Mouse (Mus musculus) embryonic facial prominence, embryonic 14.5 days (tissue): Measurements from ENCODE around the gene Map2k3. TPM values are rescaled to one million over a fixed set of nuclear protein-coding genes. Genes with fewer than 3 reads are reported as not detected.

Source experiments
- ATAC-seq: fragments of 200-750 bp; cut with Nextera tagmentation; 2 replicates; pipeline ENCODE4 v1.8.0; 2017; ENCODE audit warnings: low read depth, moderate number of reproducible peaks, moderate TSS enrichment
- DNase-seq: peaks from one replicate; pipeline ENCODE4 v3.0.0-alpha.2; 2015; ENCODE audit warnings: low spot score
- H3K27ac ChIP-seq: fragments of 300-500 bp; sonication (generic); replicated peaks from 2 replicates; pipeline ENCODE4 v1.5.1; 2014; ENCODE audit warnings: low read depth, mild to moderate bottlenecking, low read length, moderate library complexity
- H3K27me3 ChIP-seq: fragments of 300-500 bp; sonication (generic); replicated peaks from 2 replicates; pipeline ENCODE4 v1.6.1; 2014; ENCODE audit warnings: low read length; ENCODE audit not compliant: control insufficient read depth, insufficient read depth
- H3K36me3 ChIP-seq: fragments of 300-500 bp; sonication (generic); 2 replicates; pipeline ENCODE4 v1.6.1; 2014; ENCODE audit warnings: low read length, mixed read lengths; ENCODE audit not compliant: control insufficient read depth, insufficient read depth
- H3K4me1 ChIP-seq: fragments of 300-500 bp; sonication (generic); 2 replicates; pipeline ENCODE4 v1.6.1; 2014; ENCODE audit warnings: antibody characterized with exemption, low read length; ENCODE audit not compliant: control insufficient read depth, insufficient read depth
- H3K4me2 ChIP-seq: fragments of 300-500 bp; sonication (generic); 2 replicates; pipeline ENCODE4 v1.6.1; 2014; ENCODE audit warnings: low read depth, mild to moderate bottlenecking, low read length, moderate library complexity, mixed read lengths
- H3K4me3 ChIP-seq: fragments of 300-500 bp; sonication (generic); 2 replicates; pipeline ENCODE4 v1.5.1; 2014; ENCODE audit warnings: low read depth, mild to moderate bottlenecking, low read length
- H3K9ac ChIP-seq: fragments of 300-500 bp; sonication (generic); 2 replicates; pipeline ENCODE4 v1.6.1; 2014; ENCODE audit warnings: low read depth, mild to moderate bottlenecking, low read length, moderate library complexity, mixed read lengths
- H3K9me3 ChIP-seq: fragments of 300-500 bp; sonication (generic); 2 replicates; pipeline ENCODE4 v1.6.1; 2016; ENCODE audit warnings: low read length; ENCODE audit not compliant: control insufficient read depth
- WGBS: fragments of 180-500 bp; shearing (Covaris S2); extraction: QIAGEN DNeasy Blood & Tissue Kit; methylation state at CpG from one replicate; pipeline ENCODE4 v1.1.7; 2014; 5-methylcytosine and 5-hydroxymethylcytosine counted together
- polyA plus RNA-seq: library from polyadenylated mRNA; unstranded; fragments of >200 nt; fragmentation: Nextera tagmentation; extraction: Ambion mirVana; gene quantifications from 2 replicates; pipeline ENCODE4 v1.2.1, GENCODE M21; 2014

Map2k3 gene
- polyA plus RNA-seq, 1 experiment from 2014 or later = 76.1 TPM

- no peaks in the 10 kb centered on the region for H3K9me3 ChIP-seq
- peak; percentile 93 for ATAC-seq
- H3K27me3 ChIP-seq = no peaks in the 10 kb centered on the region
- no peak overlapping the region for H3K4me2 ChIP-seq
- no peak overlapping the region for H3K9ac ChIP-seq
- H3K27ac ChIP-seq = peak overlapping the region; percentile 45; the same call in 1 of the 2 replicates
- no peak overlapping the region for H3K4me3 ChIP-seq
- peak; percentile 93 for DNase-seq
- H3K36me3 ChIP-seq = peaks cover 43% of the 10 kb centered on the region
- H3K4me1 ChIP-seq = no peaks in the 10 kb centered on the region
- 33% methylated on average over 8 of the region's 9 CpGs for WGBS
These were observed 9.5 kb downstream of the Map2k3 start for GRCm38 (mm10) chr11:60941370-60941769.

GRCm38 (mm10) chr11:60942263-60943015, 10.6 kb downstream of the Map2k3 start:
- H3K9me3 ChIP-seq = no peaks in the 10 kb centered on the region
- 90% methylated on average over 9 of the region's 9 CpGs for WGBS
- H3K27me3 ChIP-seq = no peaks in the 10 kb centered on the region
- no peak overlapping the region for H3K4me3 ChIP-seq
- no peak overlapping the region for H3K27ac ChIP-seq
- peaks cover 53% of the 10 kb centered on the region for H3K36me3 ChIP-seq
- DNase-seq (no peak), ATAC-seq (no peak)
- no peaks in the 10 kb centered on the region for H3K4me1 ChIP-seq
- H3K4me2 ChIP-seq = no peak overlapping the region
- H3K9ac ChIP-seq = no peak overlapping the region

- H3K9ac ChIP-seq = no peak overlapping the region
- no peak overlapping the region for H3K27ac ChIP-seq
- no peaks in the 10 kb centered on the region for H3K4me1 ChIP-seq
- no peak overlapping the region for H3K4me3 ChIP-seq
- ATAC-seq (no peak), DNase-seq (no peak)
- H3K36me3 ChIP-seq = peaks cover 75% of the 10 kb centered on the region
- H3K9me3 ChIP-seq = no peaks in the 10 kb centered on the region
- WGBS = 21% methylated on average over 4 of the region's 4 CpGs
- H3K27me3 ChIP-seq = no peaks in the 10 kb centered on the region
- no peak overlapping the region for H3K4me2 ChIP-seq
These were observed 13.2 kb downstream of the Map2k3 start for GRCm38 (mm10) chr11:60945003-60945402.

GRCm38 (mm10) chr11:60951896-60952295, 20.1 kb downstream of the Map2k3 start:
- Histone ChIP-seq H3K9ac (no peak overlapping the region), H3K9me3 (no peaks in the 10 kb centered on the region), H3K27me3 (no peaks in the 10 kb centered on the region), H3K36me3 (peaks cover 41% of the 10 kb centered on the region), H3K4me1 (no peaks in the 10 kb centered on the region), H3K4me2 (no peak overlapping the region), H3K27ac (no peak overlapping the region), H3K4me3 (no peak overlapping the region)
- WGBS = 91% methylated on average over 5 of the region's 5 CpGs
- ATAC-seq = no peak
- no peak for DNase-seq

- Histone ChIP-seq H3K4me1 (no peaks in the 10 kb centered on the region), H3K27ac (no peak overlapping the region), H3K36me3 (peaks cover 36% of the 10 kb centered on the region), H3K9me3 (no peaks in the 10 kb centered on the region), H3K4me3 (no peak overlapping the region), H3K9ac (no peak overlapping the region), H3K4me2 (no peak overlapping the region), H3K27me3 (no peaks in the 10 kb centered on the region)
- WGBS = 82% methylated on average over 3 of the region's 3 CpGs
- DNase-seq (no peak), ATAC-seq (no peak)
These were observed 20.5 kb downstream of the Map2k3 start for GRCm38 (mm10) chr11:60952362-60952761.

GRCm38 (mm10) chr11:60952986-60953385, 21.2 kb downstream of the Map2k3 start:
- H3K27ac ChIP-seq = no peak overlapping the region

GRCm38 (mm10) chr11:60953803-60954202, 22.0 kb downstream of the Map2k3 start:
- no peaks in the 10 kb centered on the region for H3K4me1 ChIP-seq
- H3K36me3 ChIP-seq = peaks cover 25% of the 10 kb centered on the region
- H3K4me2 ChIP-seq = peak overlapping the region; percentile 36
- no peaks in the 10 kb centered on the region for H3K9me3 ChIP-seq
- H3K27me3 ChIP-seq = no peaks in the 10 kb centered on the region
- WGBS = 7% methylated on average over 15 of the region's 15 CpGs
- ATAC-seq = peak; percentile 99
- no peak overlapping the region for H3K4me3 ChIP-seq
- no peak overlapping the region for H3K27ac ChIP-seq
- DNase-seq = peak; percentile 96
- peak overlapping the region; percentile 45 for H3K9ac ChIP-seq

More at GRCm38 (mm10) chr11:60952986-60953385, 21.2 kb downstream of the Map2k3 start:
- Histone ChIP-seq H3K27me3 (no peaks in the 10 kb centered on the region), H3K4me3 (no peak overlapping the region), H3K36me3 (peaks cover 30% of the 10 kb centered on the region), H3K9ac (no peak overlapping the region), H3K4me1 (no peaks in the 10 kb centered on the region), H3K4me2 (no peak overlapping the region), H3K9me3 (no peaks in the 10 kb centered on the region)
- 97% methylated on average over 5 of the region's 6 CpGs for WGBS
- DNase-seq (no peak), ATAC-seq (no peak)

- no peaks in the 10 kb centered on the region for H3K4me1 ChIP-seq
- no peaks in the 10 kb centered on the region for H3K27me3 ChIP-seq
- 75% methylated on average over 10 of the region's 10 CpGs for WGBS
- peak overlapping the region; percentile 45 for H3K9ac ChIP-seq
- no peaks in the 10 kb centered on the region for H3K9me3 ChIP-seq
- no peak overlapping the region for H3K4me3 ChIP-seq
- peaks cover 19% of the 10 kb centered on the region for H3K36me3 ChIP-seq
- ATAC-seq = 0 out of 2 replicates have a peak, but pooled peaks have one; percentile 2
- no peak overlapping the region for H3K27ac ChIP-seq
- no peak for DNase-seq
- peak overlapping the region; percentile 36 for H3K4me2 ChIP-seq
These were observed 22.6 kb downstream of the Map2k3 start for GRCm38 (mm10) chr11:60954255-60955104.
